Mouse (Mus musculus): ENCODE results near the gene Hnrnpab. TPM values are rescaled to one million over a fixed set of nuclear protein-coding genes. Genes with fewer than 3 reads are reported as not detected.
"Not testable (repeated sequence)": the region's sequence is repeated elsewhere in the genome, so short reads cannot be mapped to it uniquely, and the experiment has no call there.

The Hnrnpab gene
- polyA plus RNA-seq, 1 experiment from 2014 or later: 441 TPM

DNA sequence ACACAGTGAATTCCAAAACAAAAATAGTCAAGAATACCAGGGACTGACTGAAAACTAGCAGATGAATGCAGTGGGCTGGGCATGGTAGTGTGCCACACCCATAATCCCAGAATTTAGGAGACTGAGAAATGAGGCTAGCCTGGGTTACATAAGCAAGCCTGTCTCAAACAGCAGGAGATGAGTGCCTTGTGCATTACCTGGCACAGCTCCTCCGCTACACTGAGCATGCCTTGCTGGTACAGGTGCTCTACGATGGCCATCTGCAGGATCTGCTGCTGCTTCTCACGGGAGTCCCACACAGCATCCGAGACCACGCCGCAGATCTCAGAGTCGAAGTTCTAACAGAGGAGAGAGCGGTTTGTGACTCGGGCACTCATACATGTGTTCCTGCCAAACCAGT, 20.8 kb upstream of the Hnrnpab start:
- no peak for ATAC-seq
- Histone ChIP-seq H3K9me3 (ENCODE audit: control insufficient read depth, low read length) (no peaks in the 10 kb centered on the region), H3K4me1 (replicated peaks; ENCODE audit: control insufficient read depth, insufficient read depth, low read length) (no peaks in the 10 kb centered on the region), H3K4me3 (replicated peaks; ENCODE audit: low read length) (no peak overlapping the region), H3K9ac (replicated peaks; ENCODE audit: low read depth, low read length) (no peak overlapping the region), H3K4me2 (ENCODE audit: low read length) (no peak overlapping the region), H3K36me3 (ENCODE audit: control insufficient read depth, insufficient read depth) (peaks cover 44% of the 10 kb centered on the region), H3K27ac (ENCODE audit: low read length) (no peak overlapping the region), H3K27me3 (replicated peaks; ENCODE audit: control insufficient read depth, insufficient read depth, low read length) (no peaks in the 10 kb centered on the region)
- WGBS: 96% methylated on average over 9 of the region's 9 CpGs

- Histone ChIP-seq H3K4me1 (replicated peaks; ENCODE audit: control insufficient read depth, insufficient read depth, low read length) (peaks cover 8% of the 10 kb centered on the region), H3K9me3 (ENCODE audit: control insufficient read depth, low read length) (no peaks in the 10 kb centered on the region), H3K36me3 (ENCODE audit: control insufficient read depth, insufficient read depth) (peaks cover 44% of the 10 kb centered on the region), H3K27ac (ENCODE audit: low read length) (no peak overlapping the region), H3K27me3 (replicated peaks; ENCODE audit: control insufficient read depth, insufficient read depth, low read length) (no peaks in the 10 kb centered on the region), H3K4me3 (replicated peaks; ENCODE audit: low read length) (no peak overlapping the region), H3K9ac (replicated peaks; ENCODE audit: low read depth, low read length) (no peak overlapping the region), H3K4me2 (ENCODE audit: low read length) (no peak overlapping the region)
- no peak for ATAC-seq
- 86% methylated on average over 5 of the region's 5 CpGs for WGBS
Observed at GRCm38 (mm10) chr11:51625187-51625820, 18.7 kb upstream of the Hnrnpab start.

DNA sequence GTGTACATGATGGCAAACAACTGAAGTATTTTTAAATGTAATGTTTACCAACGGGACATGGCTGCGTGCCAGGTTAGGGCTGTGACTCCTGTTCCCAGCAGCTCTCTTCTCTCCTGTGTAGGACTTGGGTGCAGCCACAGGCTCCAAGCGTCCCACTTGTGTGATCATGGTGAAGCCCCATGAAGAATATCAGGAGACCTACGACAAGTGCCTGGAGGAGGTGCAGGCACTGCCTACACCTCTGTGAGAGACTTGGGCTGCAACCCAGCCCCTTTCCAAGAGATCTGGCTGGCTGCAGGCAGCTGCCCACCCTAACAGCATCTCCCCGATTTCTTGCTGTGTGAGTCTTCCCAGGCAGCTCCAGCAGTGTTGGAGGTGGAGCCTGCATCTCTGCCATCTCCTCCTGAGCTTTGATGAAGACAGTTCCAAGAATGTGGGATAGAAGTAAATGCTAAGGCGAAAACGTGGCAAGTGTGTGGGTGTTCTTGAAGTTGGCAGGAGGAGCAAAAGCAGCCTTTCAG, 16.4 kb upstream of the Hnrnpab start:
- H3K4me3 ChIP-seq (replicated peaks; ENCODE audit: low read length): no peak overlapping the region
- no peak for ATAC-seq
- no peak overlapping the region for H3K27ac ChIP-seq (ENCODE audit: low read length)
- no peak overlapping the region for H3K4me2 ChIP-seq (ENCODE audit: low read length)
- H3K9me3 ChIP-seq (ENCODE audit: control insufficient read depth, low read length): no peaks in the 10 kb centered on the region
- peaks cover 15% of the 10 kb centered on the region for H3K4me1 ChIP-seq (replicated peaks; ENCODE audit: control insufficient read depth, insufficient read depth, low read length)
- H3K9ac ChIP-seq (replicated peaks; ENCODE audit: low read depth, low read length): no peak overlapping the region
- 89% methylated on average over 7 of the region's 7 CpGs for WGBS
- no peaks in the 10 kb centered on the region for H3K27me3 ChIP-seq (replicated peaks; ENCODE audit: control insufficient read depth, insufficient read depth, low read length)
- H3K36me3 ChIP-seq (ENCODE audit: control insufficient read depth, insufficient read depth): peaks cover 39% of the 10 kb centered on the region

DNA sequence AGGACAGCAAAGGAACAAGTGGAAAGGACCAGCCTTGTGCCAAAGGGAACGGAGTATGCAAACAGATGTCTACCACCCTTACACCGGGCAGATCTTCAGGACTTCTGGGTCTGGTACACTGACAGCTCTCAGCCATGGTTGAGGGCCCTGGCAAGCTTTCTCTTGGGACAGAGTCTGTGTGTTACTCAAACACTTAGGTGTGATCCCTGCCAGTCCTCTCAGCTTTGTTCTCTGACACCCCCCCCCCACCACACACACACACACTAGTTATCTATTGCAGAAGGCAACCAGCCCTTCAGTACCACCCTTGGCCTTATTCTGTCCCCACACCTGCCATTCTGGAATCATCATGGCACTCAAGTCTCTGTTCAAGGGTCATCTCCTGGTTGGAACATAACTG, 15.1 kb upstream of the Hnrnpab start:
- H3K36me3 ChIP-seq (ENCODE audit: control insufficient read depth, insufficient read depth): peaks cover 35% of the 10 kb centered on the region
- H3K4me3 ChIP-seq (replicated peaks; ENCODE audit: low read length): no peak overlapping the region
- no peak overlapping the region for H3K27ac ChIP-seq (ENCODE audit: low read length)
- no peaks in the 10 kb centered on the region for H3K27me3 ChIP-seq (replicated peaks; ENCODE audit: control insufficient read depth, insufficient read depth, low read length)
- no peak overlapping the region for H3K9ac ChIP-seq (replicated peaks; ENCODE audit: low read depth, low read length)
- no peak overlapping the region for H3K4me2 ChIP-seq (ENCODE audit: low read length)
- WGBS: 93% methylated on average over 2 of the region's 2 CpGs
- no peak for ATAC-seq
- no peaks in the 10 kb centered on the region for H3K9me3 ChIP-seq (ENCODE audit: control insufficient read depth, low read length)
- peaks cover 15% of the 10 kb centered on the region for H3K4me1 ChIP-seq (replicated peaks; ENCODE audit: control insufficient read depth, insufficient read depth, low read length)

DNA sequence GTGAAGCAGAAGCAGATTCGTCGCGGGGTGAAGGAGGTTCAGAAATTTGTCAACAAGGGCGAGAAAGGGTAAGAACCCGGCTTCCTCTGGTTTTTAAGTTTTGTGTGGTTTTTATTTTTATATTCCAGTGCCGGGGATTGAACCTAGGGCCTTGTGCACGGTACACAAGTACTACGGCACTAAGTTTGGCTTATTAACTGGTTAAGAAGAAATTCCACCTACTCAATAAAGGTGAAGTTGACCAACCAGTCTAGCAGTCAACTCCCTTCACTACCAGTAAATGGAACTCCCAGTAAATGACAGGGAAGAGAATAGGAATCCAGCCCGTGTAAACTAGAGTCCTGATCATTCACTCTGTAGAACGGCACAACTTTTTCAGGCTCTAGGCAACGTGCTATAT, 13.4 kb upstream of the Hnrnpab start:
- no peaks in the 10 kb centered on the region for H3K9me3 ChIP-seq (ENCODE audit: control insufficient read depth, low read length)

DNA sequence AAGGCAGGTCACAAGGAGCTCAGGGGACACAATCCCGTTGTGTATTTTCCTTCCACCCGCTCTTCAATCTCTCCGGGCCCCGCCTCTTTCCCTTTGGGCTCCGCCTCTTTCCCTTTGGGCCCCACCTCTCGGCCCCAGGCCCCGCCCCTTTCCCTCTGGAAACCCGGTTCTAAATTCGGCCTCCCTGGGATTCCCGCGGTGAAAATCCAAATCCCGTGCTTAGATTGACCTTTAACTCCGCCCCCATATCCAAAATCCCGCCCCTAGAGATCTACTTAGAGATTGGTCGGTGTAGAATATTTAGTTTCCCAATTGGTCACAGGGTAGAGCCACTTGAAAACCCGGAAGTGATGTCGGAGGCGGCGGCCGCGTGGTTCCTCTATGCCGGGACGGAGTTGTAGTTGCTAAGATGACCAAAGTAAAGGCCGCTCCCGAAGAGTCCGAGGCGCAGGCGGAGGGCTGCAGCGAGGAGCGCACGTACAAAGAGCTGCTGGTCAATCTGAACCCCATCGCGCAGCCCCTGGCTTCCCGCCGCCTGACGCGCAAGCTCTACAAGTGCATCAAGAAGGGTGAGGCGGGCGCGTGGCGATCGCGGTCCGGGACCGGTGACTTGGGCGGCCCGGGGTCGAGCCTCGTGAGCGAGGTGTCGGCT, 12.9 kb upstream of the Hnrnpab start, which contains the start of gene Nhp2:
Gene Nhp2, plus strand, starts transcription at position 327 of the 652 bp plus-strand sequence.
- peaks cover 22% of the 10 kb centered on the region for H3K4me1 ChIP-seq (replicated peaks; ENCODE audit: control insufficient read depth, insufficient read depth, low read length)
- peak within 1 kb of the TSS; percentile 54 for H3K9ac ChIP-seq (replicated peaks; ENCODE audit: low read depth, low read length)
- H3K27ac ChIP-seq (ENCODE audit: low read length): no peak within 1 kb of the TSS
- WGBS: under 1% methylated on average over 51 of the region's 51 CpGs
- H3K4me3 ChIP-seq (replicated peaks; ENCODE audit: low read length): peak within 1 kb of the TSS; percentile 61
- peaks cover 18% of the 10 kb centered on the region for H3K36me3 ChIP-seq (ENCODE audit: control insufficient read depth, insufficient read depth)
- H3K9me3 ChIP-seq (ENCODE audit: control insufficient read depth, low read length): no peaks in the 10 kb centered on the region
- H3K4me2 ChIP-seq (ENCODE audit: low read length): peak within 1 kb of the TSS; percentile 65
- H3K27me3 ChIP-seq (replicated peaks; ENCODE audit: control insufficient read depth, insufficient read depth, low read length): no peaks in the 10 kb centered on the region
- peak; percentile 96 for ATAC-seq

More for the DNA sequence above, 13.4 kb upstream of the Hnrnpab start:
- Histone ChIP-seq H3K4me1 (replicated peaks; ENCODE audit: control insufficient read depth, insufficient read depth, low read length) (peaks cover 22% of the 10 kb centered on the region), H3K4me2 (ENCODE audit: low read length) (peak overlapping the region; percentile 65), H3K9ac (replicated peaks; ENCODE audit: low read depth, low read length) (peak overlapping the region; percentile 54), H3K27me3 (replicated peaks; ENCODE audit: control insufficient read depth, insufficient read depth, low read length) (no peaks in the 10 kb centered on the region), H3K36me3 (ENCODE audit: control insufficient read depth, insufficient read depth) (peaks cover 24% of the 10 kb centered on the region), H3K4me3 (replicated peaks; ENCODE audit: low read length) (peak overlapping the region; percentile 61), H3K27ac (ENCODE audit: low read length) (no peak overlapping the region)
- no peak for ATAC-seq
- 1% methylated on average over 11 of the region's 11 CpGs for WGBS

DNA sequence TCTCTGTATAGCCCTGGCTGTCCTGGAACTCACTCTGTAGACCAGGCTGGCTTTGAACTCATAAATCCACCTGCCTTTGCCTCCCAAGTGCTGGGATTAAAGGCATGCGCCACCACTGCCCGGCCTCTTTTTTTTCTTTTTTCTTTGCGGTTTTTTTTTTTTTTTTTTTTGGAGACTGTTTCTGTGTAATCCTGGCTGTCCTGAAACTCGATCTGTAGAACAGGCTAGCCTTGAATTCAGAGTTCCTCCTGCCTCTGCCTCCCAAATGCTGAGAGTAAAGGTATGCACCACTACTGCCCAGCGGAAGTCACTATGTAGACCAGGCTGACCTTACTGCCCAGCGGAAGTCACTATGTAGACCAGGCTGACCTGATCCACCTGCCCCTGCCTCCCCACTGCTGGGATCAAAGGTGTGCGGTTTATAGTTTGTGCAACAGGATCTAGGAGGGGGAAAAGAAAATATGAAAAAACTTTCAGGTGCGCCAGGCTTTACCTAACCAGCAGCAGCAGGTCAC, 12.3 kb upstream of the Hnrnpab start:
- peaks cover 15% of the 10 kb centered on the region for H3K36me3 ChIP-seq (ENCODE audit: control insufficient read depth, insufficient read depth)
- H3K27me3 ChIP-seq (replicated peaks; ENCODE audit: control insufficient read depth, insufficient read depth, low read length): no peaks in the 10 kb centered on the region
- peaks cover 22% of the 10 kb centered on the region for H3K4me1 ChIP-seq (replicated peaks; ENCODE audit: control insufficient read depth, insufficient read depth, low read length)
- H3K4me2 ChIP-seq (ENCODE audit: low read length): peak overlapping the region; percentile 65
- 62% methylated on average over 7 of the region's 8 CpGs for WGBS
- peak overlapping the region; percentile 61 for H3K4me3 ChIP-seq (replicated peaks; ENCODE audit: low read length)
- no peak overlapping the region for H3K9ac ChIP-seq (replicated peaks; ENCODE audit: low read depth, low read length)
- H3K9me3 ChIP-seq (ENCODE audit: control insufficient read depth, low read length): no peaks in the 10 kb centered on the region
- ATAC-seq: no peak
- no peak overlapping the region for H3K27ac ChIP-seq (ENCODE audit: low read length)

DNA sequence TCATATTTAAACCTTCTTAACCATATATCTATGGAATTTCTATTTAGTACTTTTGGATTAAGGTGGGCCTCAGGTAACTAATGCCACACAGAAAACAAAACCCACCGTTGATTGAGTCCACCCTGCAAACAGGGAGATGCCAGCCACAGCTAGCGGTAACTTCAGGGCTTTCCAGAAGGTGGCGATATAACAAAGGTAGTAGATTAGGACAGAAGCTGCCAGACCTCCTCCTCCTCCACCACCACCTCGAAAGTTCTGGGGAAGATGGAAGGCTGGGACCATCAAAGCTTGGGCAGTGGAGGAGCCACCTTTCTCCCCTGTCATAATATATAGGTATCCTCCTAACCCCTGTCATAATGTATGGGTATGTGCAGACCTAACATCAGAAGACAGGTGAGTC, 11.0 kb upstream of the Hnrnpab start:
- Histone ChIP-seq H3K36me3 (ENCODE audit: control insufficient read depth, insufficient read depth) (peaks cover 3% of the 10 kb centered on the region), H3K27ac (ENCODE audit: low read length) (no peak overlapping the region), H3K4me1 (replicated peaks; ENCODE audit: control insufficient read depth, insufficient read depth, low read length) (peaks cover 22% of the 10 kb centered on the region), H3K27me3 (replicated peaks; ENCODE audit: control insufficient read depth, insufficient read depth, low read length) (no peaks in the 10 kb centered on the region), H3K4me3 (replicated peaks; ENCODE audit: low read length) (no peak overlapping the region), H3K9ac (replicated peaks; ENCODE audit: low read depth, low read length) (no peak overlapping the region), H3K9me3 (ENCODE audit: control insufficient read depth, low read length) (no peaks in the 10 kb centered on the region), H3K4me2 (ENCODE audit: low read length) (no peak overlapping the region)
- 4% methylated on average over 4 of the region's 4 CpGs for WGBS
- no peak for ATAC-seq

DNA sequence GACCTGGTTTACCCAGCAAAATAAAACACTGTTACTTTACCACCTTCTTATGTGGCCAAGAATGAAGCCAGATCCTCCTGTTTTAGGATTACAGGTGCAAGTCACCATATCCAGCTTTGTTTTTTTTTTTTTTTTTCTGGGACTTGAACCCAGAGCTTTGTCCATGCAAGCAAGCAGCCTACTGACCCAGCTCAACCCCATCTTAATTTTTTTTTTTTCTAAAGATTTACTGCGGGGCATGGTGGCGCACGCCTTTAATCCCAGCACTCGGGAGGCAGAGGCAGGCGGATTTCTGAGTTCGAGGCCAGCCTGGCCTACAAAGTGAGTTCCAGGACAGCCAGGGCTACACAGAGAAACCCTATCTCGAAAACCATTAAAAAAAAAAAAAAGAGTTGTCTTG, 9.5 kb upstream of the Hnrnpab start:
- H3K4me3 ChIP-seq (replicated peaks; ENCODE audit: low read length); H3K36me3 ChIP-seq (ENCODE audit: control insufficient read depth, insufficient read depth); H3K9me3 ChIP-seq (ENCODE audit: control insufficient read depth, low read length); ATAC-seq; H3K27ac ChIP-seq (ENCODE audit: low read length); H3K4me2 ChIP-seq (ENCODE audit: low read length); H3K9ac ChIP-seq (replicated peaks; ENCODE audit: low read depth, low read length); H3K27me3 ChIP-seq (replicated peaks; ENCODE audit: control insufficient read depth, insufficient read depth, low read length): not testable (repeated sequence)
- WGBS: 91% methylated on average over 7 of the region's 7 CpGs
- peaks cover 22% of the 10 kb centered on the region for H3K4me1 ChIP-seq (replicated peaks; ENCODE audit: control insufficient read depth, insufficient read depth, low read length)
